Mouse (Mus musculus) neutrophil, adult 65 days (primary cell): ENCODE data around the gene Olfr1295. TPM values are rescaled to one million over a fixed set of nuclear protein-coding genes. Genes with fewer than 3 reads are reported as not detected.

Source experiments
- total RNA-seq: library from RNA; stranded (reverse); gene quantifications from 2 replicates; pipeline ENCODE4 v1.2.4, GENCODE M21; 2023

Olfr1295 gene
- total RNA-seq = not detected in 2 replicates

GRCm38 (mm10) chr2:111569581-111569980, at the start of gene Olfr1295:
Olfr1295 (minus strand) TSS chr2:111569681.

GRCm38 (mm10) chr2:111540191-111540590, 29.3 kb downstream of the Olfr1295 start, which contains the start of gene Olfr1294:
Olfr1294 (minus strand) TSS chr2:111540291.

GRCm38 (mm10) chr2:111524903-111525302, 44.6 kb downstream of the Olfr1295 start, which contains the start of gene Olfr1293-ps:
Olfr1293-ps (plus strand) TSS chr2:111525203.

Other genes starting within 250 kb of the Olfr1295 start
- not detected in 2 replicates for gene Olfr1281, start 243.2 kb downstream of the Olfr1295 start, total RNA-seq
- not detected in 2 replicates for gene Olfr1282, start 233.6 kb downstream of the Olfr1295 start, total RNA-seq
- not detected in 2 replicates for gene Olfr1283, start 202.9 kb downstream of the Olfr1295 start, total RNA-seq
- gene Olfr1284, start 194.2 kb downstream of the Olfr1295 start, total RNA-seq = not detected in 2 replicates
- gene Olfr1286, start 146.6 kb downstream of the Olfr1295 start, total RNA-seq = not detected in 2 replicates
- not detected in 2 replicates for gene Olfr1287, start 120.5 kb downstream of the Olfr1295 start, total RNA-seq
- not detected in 2 replicates for gene Olfr1288, start 95.6 kb downstream of the Olfr1295 start, total RNA-seq
- not detected in 2 replicates for gene Olfr1289, start 88.9 kb downstream of the Olfr1295 start, total RNA-seq
- gene Olfr1290, start 75.9 kb downstream of the Olfr1295 start, total RNA-seq = not detected in 2 replicates
- gene Olfr1291-ps1, start 72.5 kb downstream of the Olfr1295 start, total RNA-seq = not detected in 2 replicates
- not detected in 2 replicates for gene Olfr1293-ps, start 44.5 kb downstream of the Olfr1295 start, total RNA-seq
- gene Olfr1294, start 29.4 kb downstream of the Olfr1295 start, total RNA-seq = not detected in 2 replicates
- not detected in 2 replicates for gene Olfr1297, start 56.8 kb upstream of the Olfr1295 start, total RNA-seq
- gene Olfr1298, start 79.5 kb upstream of the Olfr1295 start, total RNA-seq = not detected in 2 replicates
- not detected in 2 replicates for gene Olfr1299, start 91.7 kb upstream of the Olfr1295 start, total RNA-seq
- not detected in 2 replicates for gene Olfr1301, start 181.3 kb upstream of the Olfr1295 start, total RNA-seq
- not detected in 2 replicates for gene Olfr1302, start 207.7 kb upstream of the Olfr1295 start, total RNA-seq